Mouse (Mus musculus) CH12.LX (cell line): ENCODE measurements around the gene Nlrp3.

Experiments used
- CHD1 ChIP-seq: IDR thresholded peaks from 2 replicates; pipeline ENCODE4 v1.6.1; 2012; ENCODE audit warnings: low read depth, low read length, improper control_type of control experiment, inconsistent platforms
- CTCF ChIP-seq, 2 experiments: IDR thresholded peaks in 1 of 2; conservative IDR thresholded peaks in 1 of 2; 2 replicates each; pipeline ENCODE4 v1.5.1; 2011 to 2012; ENCODE audit warnings: low read depth in 2 of 2, low read length in 2 of 2, improper control_type of control experiment in 1 of 2, inconsistent platforms in 1 of 2, mild to moderate bottlenecking in 1 of 2, moderate library complexity in 1 of 2
- E2F4 ChIP-seq: IDR thresholded peaks from 2 replicates; pipeline ENCODE4 v1.6.1; 2011; ENCODE audit warnings: low read depth, low read length, improper control_type of control experiment; ENCODE audit not compliant: insufficient replicate concordance
- EP300 ChIP-seq: IDR thresholded peaks from 2 replicates; pipeline ENCODE4 v1.6.1; 2011; ENCODE audit warnings: low read length, improper control_type of control experiment
- GABPA ChIP-seq: IDR thresholded peaks from 2 replicates; pipeline ENCODE4 v1.6.1; 2012; ENCODE audit warnings: low read depth, low read length, improper control_type of control experiment, inconsistent platforms; ENCODE audit not compliant: insufficient replicate concordance
- HCFC1 ChIP-seq: IDR thresholded peaks from 2 replicates; pipeline ENCODE4 v1.6.1; 2012; ENCODE audit warnings: low read depth, mild to moderate bottlenecking, inconsistent platforms, low read length, improper control_type of control experiment
- IRF4 ChIP-seq: IDR thresholded peaks from 2 replicates; pipeline ENCODE4 v1.6.1; 2014; ENCODE audit warnings: low read depth, mild to moderate bottlenecking, inconsistent platforms, low read length, improper control_type of control experiment
- JUN ChIP-seq: IDR thresholded peaks from 2 replicates; pipeline ENCODE4 v1.6.1; 2011; ENCODE audit warnings: low read depth, mild to moderate bottlenecking, low read length, improper control_type of control experiment, moderate library complexity; ENCODE audit not compliant: insufficient read depth

GRCm38 (mm10) chr11:59600872-59601271, 59.5 kb downstream of the Nlrp3 start:
- no peak for TF ChIP-seq EP300
- TF ChIP-seq IRF4, result no peak
- no peak for TF ChIP-seq HCFC1
- no peak for TF ChIP-seq E2F4
- TF ChIP-seq JUN, result no peak
- TF ChIP-seq CTCF (conservative IDR thresholded peaks at IDR 0.05 in 1 of 2, IDR thresholded peaks at IDR 0.05 in 1 of 2; ENCODE audit: low read depth in 2 of 2, low read length in 2 of 2), result no peak
- TF ChIP-seq CHD1, result no peak
- TF ChIP-seq GABPA, result no peak
